Mouse (Mus musculus) liver, adult (tissue): ENCODE data around the gene Dcaf11.
A peak's percentile ranks its signal among the peaks of the same experiment; 100 is the strongest.

Experiments used
- GATA4 ChIP-seq: IDR thresholded peaks from 2 replicates; pipeline ENCODE4 v1.6.1; 2014; ENCODE audit warnings: mild to moderate bottlenecking, low read length; ENCODE audit not compliant: insufficient replicate concordance

The Dcaf11 gene

GRCm38 (mm10) chr14:55589771-55590448 is 30.1 kb downstream of the Dcaf11 start:
- no peak for TF ChIP-seq GATA4

GRCm38 (mm10) chr14:55590748-55591330 is 31.0 kb downstream of the Dcaf11 start, which contains the start of gene Psme2:
Gene Psme2, minus strand, starts transcription at chr14:55591113.
- TF ChIP-seq GATA4 = no peak

GRCm38 (mm10) chr14:55591331-55591891 is 31.6 kb downstream of the Dcaf11 start, which contains the start of gene Rnf31:
Gene Rnf31, plus strand, starts transcription at chr14:55591708.
- TF ChIP-seq GATA4 = peak; percentile 14; the same call in 1 of the 2 replicates

- TF ChIP-seq GATA4 = no peak
Measured at GRCm38 (mm10) chr14:55592226-55592625, 32.4 kb downstream of the Dcaf11 start.

GRCm38 (mm10) chr14:55596036-55596690 is 36.4 kb downstream of the Dcaf11 start:
- no peak for TF ChIP-seq GATA4

GRCm38 (mm10) chr14:55598521-55599390 is 39.0 kb downstream of the Dcaf11 start:
- TF ChIP-seq GATA4 = no peak

- no peak for TF ChIP-seq GATA4
Measured at GRCm38 (mm10) chr14:55603271-55603632, 43.4 kb downstream of the Dcaf11 start, which contains the start of gene Irf9. Gene Irf9, plus strand, starts transcription at chr14:55603571.

- TF ChIP-seq GATA4 = peak; percentile 93
Measured at GRCm38 (mm10) chr14:55603633-55604576, 44.1 kb downstream of the Dcaf11 start.

GRCm38 (mm10) chr14:55604823-55605222 is 45.0 kb downstream of the Dcaf11 start:
- TF ChIP-seq GATA4 = no peak

- TF ChIP-seq GATA4 = no peak
Measured at GRCm38 (mm10) chr14:55605743-55606459, 46.1 kb downstream of the Dcaf11 start.

GRCm38 (mm10) chr14:55608339-55608738 is 48.5 kb downstream of the Dcaf11 start:
- TF ChIP-seq GATA4 = no peak

GRCm38 (mm10) chr14:55613346-55613745 is 53.5 kb downstream of the Dcaf11 start:
- no peak for TF ChIP-seq GATA4

- TF ChIP-seq GATA4 = no peak
Measured at GRCm38 (mm10) chr14:55614565-55615178, 54.9 kb downstream of the Dcaf11 start.
